Mouse (Mus musculus): ENCODE measurements around the gene Foxred2. TPM values are rescaled to one million over a fixed set of nuclear protein-coding genes. Genes with fewer than 3 reads are reported as not detected.

Gene Foxred2
- total and polyA plus RNA-seq, 3 experiments = 2.4 to 3.5 (median 2.9) TPM

- DNase-seq = peak; percentile 92
Measured at GRCm38 (mm10) chr15:77916851-77917544, 39.5 kb downstream of the Foxred2 start.

- no peak for DNase-seq
Measured at GRCm38 (mm10) chr15:77915287-77915686, 41.2 kb downstream of the Foxred2 start.

GRCm38 (mm10) chr15:77914507-77914906 lies 42.0 kb downstream of the Foxred2 start:
- peak; percentile 16 for DNase-seq

GRCm38 (mm10) chr15:77913054-77913453 lies 43.5 kb downstream of the Foxred2 start:
- DNase-seq = peak; percentile 64

- peak; percentile 82 for DNase-seq
Measured at GRCm38 (mm10) chr15:77912585-77912984, 43.9 kb downstream of the Foxred2 start.

- peak; percentile 66 for DNase-seq
Measured at GRCm38 (mm10) chr15:77912048-77912447, 44.5 kb downstream of the Foxred2 start.

GRCm38 (mm10) chr15:77911065-77911464 lies 45.5 kb downstream of the Foxred2 start:
- peak; percentile 72 for DNase-seq

- peak; percentile 10 for DNase-seq
Measured at GRCm38 (mm10) chr15:77907646-77908518, 48.6 kb downstream of the Foxred2 start.

GRCm38 (mm10) chr15:77906545-77906944 lies 50.0 kb downstream of the Foxred2 start:
- no peak for DNase-seq

- no peak for DNase-seq
Measured at GRCm38 (mm10) chr15:77906081-77906480, 50.4 kb downstream of the Foxred2 start.

- DNase-seq = peak; percentile 88
Measured at GRCm38 (mm10) chr15:77905275-77905970, 51.1 kb downstream of the Foxred2 start.

GRCm38 (mm10) chr15:77904363-77904892 lies 52.1 kb downstream of the Foxred2 start:
- no peak for DNase-seq

GRCm38 (mm10) chr15:77903176-77903575 lies 53.3 kb downstream of the Foxred2 start:
- DNase-seq = peak; percentile 21

GRCm38 (mm10) chr15:77894926-77895325 lies 61.6 kb downstream of the Foxred2 start:
- no peak for DNase-seq

- no peak for DNase-seq
Measured at GRCm38 (mm10) chr15:77893292-77893691, 63.2 kb downstream of the Foxred2 start.

- no peak for DNase-seq
Measured at GRCm38 (mm10) chr15:77892420-77892819, 64.1 kb downstream of the Foxred2 start.

GRCm38 (mm10) chr15:77891766-77892165 lies 64.8 kb downstream of the Foxred2 start:
- no peak for DNase-seq

Other genes starting within 250 kb of the Foxred2 start
- gene Apol9b, start 227.7 kb downstream of the Foxred2 start, total RNA-seq (2021) = 1 to 10 TPM in 1 of 2 experiments, under 1 TPM in 1; 0.58 to 1.5 TPM
- gene Apol9b, start 227.7 kb downstream of the Foxred2 start, polyA plus RNA-seq (2012; rRNA removed) = 1.5 and 3.2 TPM in 2 replicates
- not detected for gene Apol8, start 199.7 kb downstream of the Foxred2 start, total RNA-seq (2021)
- gene Apol8, start 199.7 kb downstream of the Foxred2 start, polyA plus RNA-seq (2012; rRNA removed) = not detected in 2 replicates
- gene Myh9, start 114.5 kb downstream of the Foxred2 start, total RNA-seq (2021) = 100 to 1,000 TPM; 280 to 306 TPM
- 45.4 and 51.9 TPM in 2 replicates for gene Myh9, start 114.5 kb downstream of the Foxred2 start, polyA plus RNA-seq (2012; rRNA removed)
- 100 to 1,000 TPM; 538 to 652 TPM for gene Txn2, start 27.7 kb downstream of the Foxred2 start, total RNA-seq (2021)
- gene Txn2, start 27.7 kb downstream of the Foxred2 start, polyA plus RNA-seq (2012; rRNA removed) = 1,033 and 1,131 TPM in 2 replicates
- gene Eif3d, start 14.1 kb upstream of the Foxred2 start, total RNA-seq (2021) = 100 to 1,000 TPM; 149 to 195 TPM
- gene Eif3d, start 14.1 kb upstream of the Foxred2 start, polyA plus RNA-seq (2012; rRNA removed) = 190 and 196 TPM in 2 replicates
- gene Cacng2, start 163.3 kb upstream of the Foxred2 start, total RNA-seq (2021) = under 1 TPM; 0.32 to 0.45 TPM
- 0.19 and 0.36 TPM in 2 replicates for gene Cacng2, start 163.3 kb upstream of the Foxred2 start, polyA plus RNA-seq (2012; rRNA removed)
- gene Ift27, start 217.4 kb upstream of the Foxred2 start, total RNA-seq (2021) = 10 to 100 TPM; 10.4 to 16.4 TPM
- 50.0 and 65.5 TPM in 2 replicates for gene Ift27, start 217.4 kb upstream of the Foxred2 start, polyA plus RNA-seq (2012; rRNA removed)
- gene Pvalb, start 249.7 kb upstream of the Foxred2 start, total RNA-seq (2021) = not detected
- gene Pvalb, start 249.7 kb upstream of the Foxred2 start, polyA plus RNA-seq (2012; rRNA removed) = not detected in 2 replicates

All from adrenal gland, adult 2 months (tissue).